Mouse (Mus musculus): Measurements from ENCODE around the gene Prr27. TPM values are rescaled to one million over a fixed set of nuclear protein-coding genes. Genes with fewer than 3 reads are reported as not detected.
A peak's percentile ranks its signal among the peaks of the same experiment; 100 is the strongest.

Prr27 gene
- total and polyA plus RNA-seq, 3 experiments = not detected

- H3K36me3 ChIP-seq (ENCODE audit: control insufficient read depth in 1 of 2, insufficient read depth in 2 of 2, low read length in 2 of 2) = no peaks in the 10 kb centered on the region
- no peaks in the 10 kb centered on the region for H3K9me3 ChIP-seq (replicated peaks; ENCODE audit: insufficient read depth, low read length)
- H3K4me3 ChIP-seq (ENCODE audit: control insufficient read depth in 1 of 2, insufficient read depth in 1 of 2, low read depth in 2 of 2, low read length in 2 of 2) = no peak within 1 kb of the TSS
- no peak within 1 kb of the TSS for H3K27ac ChIP-seq (ENCODE audit: control insufficient read depth, low read depth, low read length)
- TF ChIP-seq BHLHE40 (IDR thresholded peaks at IDR 0.05; ENCODE audit: borderline replicate concordance, low read depth, low read length) (no peak), TCF12 (IDR thresholded peaks at IDR 0.05; ENCODE audit: low read depth, low read length) (no peak), GABPA (IDR thresholded peaks at IDR 0.05; ENCODE audit: low read depth, low read length) (no peak), USF1 (IDR thresholded peaks at IDR 0.05; ENCODE audit: low read depth, low read length) (no peak), KAT2A (conservative IDR thresholded peaks at IDR 0.05; ENCODE audit: low read depth, low read length) (no peak), POLR2AphosphoS5 (IDR thresholded peaks at IDR 0.05; ENCODE audit: borderline replicate concordance, low read depth, low read length) (no peak), TAL1 (IDR thresholded peaks at IDR 0.05; ENCODE audit: low read length) (no peak), MAX (IDR thresholded peaks at IDR 0.05; ENCODE audit: low read length) (no peak), SIN3A (IDR thresholded peaks at IDR 0.05; ENCODE audit: low read length) (no peak), RAD21 (IDR thresholded peaks at IDR 0.05; ENCODE audit: low read depth, low read length) (no peak), SMC3 (IDR thresholded peaks at IDR 0.05; ENCODE audit: low read depth, low read length) (no peak), ELF1 (IDR thresholded peaks at IDR 0.05; ENCODE audit: low read depth, low read length) (no peak), GATA1 (IDR thresholded peaks at IDR 0.05; ENCODE audit: low read depth, low read length) (no peak), EP300 (IDR thresholded peaks at IDR 0.05; ENCODE audit: low read depth in 1 of 2, low read length in 2 of 2) (no peak), NRF1 (IDR thresholded peaks at IDR 0.05; ENCODE audit: insufficient read depth, low read depth, low read length, poor library complexity, severe bottlenecking) (no peak), CHD2 (IDR thresholded peaks at IDR 0.05; ENCODE audit: low read length) (no peak), MYB (IDR thresholded peaks at IDR 0.05; ENCODE audit: low read depth, low read length) (no peak), ETS1 (IDR thresholded peaks at IDR 0.05; ENCODE audit: low read depth, low read length) (no peak)
- no peak for DNase-seq (ENCODE audit: low read depth, low spot score)
- no peaks in the 10 kb centered on the region for H3K79me2 ChIP-seq (ENCODE audit: control insufficient read depth, insufficient read depth, low read length, poor library complexity)
- H3K9ac ChIP-seq (ENCODE audit: control insufficient read depth, low read depth, low read length, poor library complexity, severe bottlenecking) = no peak within 1 kb of the TSS
- no peaks in the 10 kb centered on the region for H3K27me3 ChIP-seq (ENCODE audit: control insufficient read depth in 1 of 2, insufficient read depth in 2 of 2, low read length in 2 of 2)
- H3K4me1 ChIP-seq (ENCODE audit: control insufficient read depth in 1 of 2, insufficient read depth in 2 of 2, low read length in 2 of 2) = no peaks in the 10 kb centered on the region
Measured at GRCm38 (mm10) chr5:87807782-87808181, 17.7 kb upstream of the Prr27 start, which contains the start of gene Csn1s2b. Gene Csn1s2b (plus strand): TSS chr5:87808082.

GRCm38 (mm10) chr5:87809253-87809652 is 16.2 kb upstream of the Prr27 start:
- no peak overlapping the region for H3K27ac ChIP-seq (ENCODE audit: control insufficient read depth, low read depth, low read length)
- no peaks in the 10 kb centered on the region for H3K27me3 ChIP-seq (ENCODE audit: control insufficient read depth in 1 of 2, insufficient read depth in 2 of 2, low read length in 2 of 2)
- no peaks in the 10 kb centered on the region for H3K9me3 ChIP-seq (replicated peaks; ENCODE audit: insufficient read depth, low read length)
- peak in 1 of 3 experiments; percentile 17; a peak in 1 of 6 replicates for TF ChIP-seq CTCF (IDR thresholded peaks at IDR 0.05 in 2 of 3, conservative IDR thresholded peaks at IDR 0.05 in 1 of 3; ENCODE audit: control insufficient read depth in 1 of 3, insufficient read depth in 1 of 3, low read depth in 2 of 3, low read length in 3 of 3, poor library complexity in 1 of 3, severe bottlenecking in 1 of 3)
- TF ChIP-seq POLR2A (IDR thresholded peaks at IDR 0.05; ENCODE audit: control insufficient read depth in 1 of 2, insufficient read depth in 1 of 2, low read depth in 1 of 2, low read length in 2 of 2, poor library complexity in 1 of 2) = no peak
- no peak for TF ChIP-seq EP300 (IDR thresholded peaks at IDR 0.05; ENCODE audit: low read depth in 1 of 2, low read length in 2 of 2)
- no peak for TF ChIP-seq USF1 (IDR thresholded peaks at IDR 0.05; ENCODE audit: low read depth, low read length)
- no peak for TF ChIP-seq CHD1 (IDR thresholded peaks at IDR 0.05; ENCODE audit: low read depth, low read length)
- TF ChIP-seq MYC (IDR thresholded peaks at IDR 0.05; ENCODE audit: low read depth, low read length) = no peak
- no peak for TF ChIP-seq MAX (IDR thresholded peaks at IDR 0.05; ENCODE audit: low read length)
- no peak for TF ChIP-seq ZMIZ1 (IDR thresholded peaks at IDR 0.05; ENCODE audit: low read depth, low read length)
- TF ChIP-seq ZC3H11A (IDR thresholded peaks at IDR 0.05; ENCODE audit: low read depth, low read length) = no peak
- H3K4me1 ChIP-seq (ENCODE audit: control insufficient read depth in 1 of 2, insufficient read depth in 2 of 2, low read length in 2 of 2) = no peaks in the 10 kb centered on the region
- no peak overlapping the region for H3K4me3 ChIP-seq (ENCODE audit: control insufficient read depth in 1 of 2, insufficient read depth in 1 of 2, low read depth in 2 of 2, low read length in 2 of 2)
- H3K9ac ChIP-seq (ENCODE audit: control insufficient read depth, low read depth, low read length, poor library complexity, severe bottlenecking) = no peak overlapping the region
- no peaks in the 10 kb centered on the region for H3K79me2 ChIP-seq (ENCODE audit: control insufficient read depth, insufficient read depth, low read length, poor library complexity)
- H3K36me3 ChIP-seq (ENCODE audit: control insufficient read depth in 1 of 2, insufficient read depth in 2 of 2, low read length in 2 of 2) = no peaks in the 10 kb centered on the region
- peak; percentile 2 for DNase-seq (ENCODE audit: low read depth, low spot score)

Data from MEL (cell line).